Mouse (Mus musculus) lung, adult 2 months (tissue): ENCODE data around the gene Zranb1. TPM values are rescaled to one million over a fixed set of nuclear protein-coding genes. Genes with fewer than 3 reads are reported as not detected.

Experiments
- DNase-seq: peaks from one replicate; pipeline ENCODE4 v3.0.0; 2022
- H3K4me1 ChIP-seq: fragments of 200-500 bp; 2 replicates; pipeline ENCODE4 v1.6.1; 2011; ENCODE audit warnings: low read length; ENCODE audit not compliant: control insufficient read depth, insufficient read depth
- H3K4me3 ChIP-seq: fragments of 200-500 bp; replicated peaks from 2 replicates; pipeline ENCODE3; 2011; ENCODE audit warnings: low read depth, mild to moderate bottlenecking, control low read depth, low read length; ENCODE audit errors: extremely low read depth
- CTCF ChIP-seq: fragments of 200-500 bp; IDR thresholded peaks from 2 replicates; pipeline ENCODE4 v1.5.1; 2011; ENCODE audit warnings: mild to moderate bottlenecking, low read length, control low read depth; ENCODE audit not compliant: insufficient read depth
- POLR2A ChIP-seq: fragments of 200-500 bp; IDR thresholded peaks from 2 replicates; pipeline ENCODE4 v1.6.1; 2011; ENCODE audit warnings: low read depth, mild to moderate bottlenecking, control low read depth, low read length, borderline replicate concordance; ENCODE audit errors: extremely low read depth
- WGBS: fragments of 180-500 bp; shearing (Covaris S2); methylation state at CpG from one replicate; pipeline ENCODE4 v1.1.7; 2018; 5-methylcytosine and 5-hydroxymethylcytosine counted together
- polyA plus RNA-seq: library from polyadenylated mRNA; depleted of rRNA; stranded (reverse); fragments of >200 nt; gene quantifications from 2 replicates; pipeline ENCODE4 v1.2.3, GENCODE M21; 2012

Gene Zranb1
- polyA plus RNA-seq, 1 experiment = 10.2 TPM

DNA sequence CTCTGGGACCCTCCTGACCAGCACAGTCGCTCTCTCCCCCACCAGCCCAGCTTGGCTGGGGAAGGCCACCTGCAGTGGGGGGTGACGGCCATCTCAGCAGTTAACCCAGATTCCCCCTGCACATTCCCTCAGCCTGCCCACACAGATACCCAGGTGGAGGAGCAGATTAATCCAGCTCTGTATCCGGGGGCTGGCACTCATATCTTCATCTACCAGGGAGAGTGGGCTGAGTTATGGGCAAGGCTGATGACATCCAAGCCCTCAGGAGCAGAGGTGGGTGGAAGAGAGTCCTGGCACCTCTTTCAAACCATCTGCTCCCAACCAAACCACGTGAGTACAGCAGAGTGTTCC is 38.7 kb upstream of the Zranb1 start:
- no peak overlapping the region for H3K4me3 ChIP-seq
- no peak for DNase-seq
- 71% methylated on average over 4 of the region's 4 CpGs for WGBS

DNA sequence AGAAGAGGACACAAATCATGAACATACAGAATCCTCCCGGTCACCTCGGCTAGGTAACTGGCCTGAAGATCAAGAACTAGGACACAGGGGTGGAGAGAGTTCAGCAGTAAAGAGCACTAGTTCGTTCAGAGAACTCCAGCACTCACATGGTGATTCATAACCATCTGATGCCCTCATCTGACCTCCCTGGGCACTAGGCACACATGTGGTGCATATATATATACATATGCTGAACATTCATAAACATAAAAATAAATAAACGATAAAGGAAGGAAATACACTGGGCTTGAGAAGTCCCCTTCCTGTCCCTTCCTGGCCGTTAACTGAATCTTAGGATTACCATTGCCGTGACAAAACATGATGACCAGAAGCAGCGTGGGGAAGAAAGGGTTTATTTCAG is 38.1 kb upstream of the Zranb1 start:
- 46% methylated on average over 7 of the region's 7 CpGs for WGBS
- Histone ChIP-seq H3K4me1 (peaks cover 7% of the 10 kb centered on the region), H3K4me3 (no peak overlapping the region)
- no peak for DNase-seq
- TF ChIP-seq POLR2A = no peak
- TF ChIP-seq CTCF = no peak

More for the DNA sequence above, 38.7 kb upstream of the Zranb1 start:
- peaks cover 12% of the 10 kb centered on the region for H3K4me1 ChIP-seq
- TF ChIP-seq CTCF = no peak
- TF ChIP-seq POLR2A = no peak

DNA sequence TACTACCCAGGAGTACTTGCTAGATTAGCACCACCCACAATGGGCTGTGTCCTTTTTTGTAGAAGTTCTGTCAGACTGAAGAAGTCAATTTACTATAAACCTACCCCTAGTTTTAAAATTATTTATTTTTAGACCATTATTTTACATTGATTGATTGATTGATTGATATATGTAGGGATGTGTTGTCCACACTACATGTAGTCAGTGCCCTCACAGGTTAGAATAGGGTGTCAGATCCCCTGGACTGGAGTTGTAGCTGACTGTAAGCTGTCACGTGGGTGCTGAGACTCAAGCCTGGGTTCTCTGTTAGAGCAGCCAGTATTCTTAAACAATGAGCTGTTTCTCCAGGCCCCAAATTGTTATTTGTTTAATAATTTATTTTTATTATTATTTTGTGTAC is 37.6 kb upstream of the Zranb1 start:
- WGBS = 90% methylated on average over 1 of the region's 1 CpGs
- DNase-seq = no peak
- Histone ChIP-seq H3K4me3 (no peak overlapping the region), H3K4me1 (peaks cover 7% of the 10 kb centered on the region; the same call in 1 of the 2 replicates)
- TF ChIP-seq CTCF (no peak), POLR2A (no peak)

DNA sequence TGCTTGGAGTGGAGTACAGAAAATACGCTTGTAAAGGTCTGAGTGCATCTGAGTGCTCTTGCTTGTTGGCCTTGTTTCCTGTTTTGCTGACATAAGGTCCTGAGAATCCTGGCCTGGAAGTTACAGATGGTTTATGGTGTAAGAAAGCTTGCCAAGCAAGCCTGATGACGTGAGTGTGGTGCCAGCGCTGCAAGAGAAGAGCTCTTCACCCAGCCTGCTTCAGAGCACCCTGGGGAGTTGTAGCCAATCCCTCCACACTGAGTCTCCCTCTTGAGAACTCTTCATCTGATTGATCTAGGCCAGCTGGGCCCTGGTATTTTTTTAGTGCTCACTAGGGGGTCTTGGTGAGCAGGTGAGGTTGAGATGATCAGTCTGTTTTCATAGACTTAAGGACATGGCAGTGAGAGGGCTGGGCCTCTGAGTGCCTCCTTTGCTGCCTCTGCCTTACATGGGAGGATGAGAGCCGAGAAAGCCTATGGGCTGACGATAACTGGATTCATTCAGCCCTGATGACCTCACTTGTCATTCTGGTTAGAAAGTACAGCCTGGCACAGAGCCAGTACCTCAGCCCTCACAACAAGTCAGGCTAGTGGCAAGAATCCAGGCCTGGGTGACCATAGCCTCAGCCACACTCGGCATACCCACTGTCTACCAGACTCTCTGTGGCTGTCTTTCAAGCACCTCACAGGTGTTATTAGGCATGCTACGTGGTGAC is 35.9 kb upstream of the Zranb1 start:
- peak; percentile 39 for DNase-seq
- peaks cover 7% of the 10 kb centered on the region; the same call in 1 of the 2 replicates for H3K4me1 ChIP-seq
- TF ChIP-seq CTCF = no peak
- no peak for TF ChIP-seq POLR2A
- WGBS = 35% methylated on average over 7 of the region's 7 CpGs
- no peak overlapping the region for H3K4me3 ChIP-seq

DNA sequence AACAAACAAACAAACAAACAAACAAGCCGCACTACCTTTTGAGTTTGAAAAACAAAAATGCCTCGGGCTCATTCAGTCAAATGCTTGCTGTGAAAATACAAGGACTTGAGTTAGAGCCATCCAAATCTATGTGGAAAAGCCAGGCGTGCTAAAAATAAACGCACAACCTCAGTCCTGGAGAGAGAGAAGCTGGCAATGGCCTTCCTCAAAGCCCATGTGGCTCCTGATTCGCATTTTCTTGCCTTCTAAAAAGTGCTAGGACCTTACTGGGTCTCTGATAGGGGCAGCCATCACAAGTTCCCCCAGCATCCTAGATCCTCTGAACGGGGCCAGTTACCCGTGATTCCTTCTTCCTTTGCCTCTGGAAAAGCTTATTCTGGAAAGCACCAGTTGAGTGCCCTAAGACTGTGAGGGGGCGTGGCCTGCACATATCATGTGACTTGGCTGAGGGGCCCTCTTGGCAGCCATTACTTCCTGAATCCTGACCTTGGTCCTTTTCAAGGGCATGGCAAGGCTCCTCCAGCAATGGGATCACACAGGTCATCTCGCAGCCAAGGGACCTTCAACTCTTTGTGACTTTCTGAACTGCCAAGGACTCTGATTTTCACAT is 34.6 kb upstream of the Zranb1 start:
- TF ChIP-seq POLR2A (no peak), CTCF (no peak)
- DNase-seq = no peak
- H3K4me3 ChIP-seq = no peak overlapping the region
- H3K4me1 ChIP-seq = peaks cover 7% of the 10 kb centered on the region; the same call in 1 of the 2 replicates
- 74% methylated on average over 9 of the region's 9 CpGs for WGBS

DNA sequence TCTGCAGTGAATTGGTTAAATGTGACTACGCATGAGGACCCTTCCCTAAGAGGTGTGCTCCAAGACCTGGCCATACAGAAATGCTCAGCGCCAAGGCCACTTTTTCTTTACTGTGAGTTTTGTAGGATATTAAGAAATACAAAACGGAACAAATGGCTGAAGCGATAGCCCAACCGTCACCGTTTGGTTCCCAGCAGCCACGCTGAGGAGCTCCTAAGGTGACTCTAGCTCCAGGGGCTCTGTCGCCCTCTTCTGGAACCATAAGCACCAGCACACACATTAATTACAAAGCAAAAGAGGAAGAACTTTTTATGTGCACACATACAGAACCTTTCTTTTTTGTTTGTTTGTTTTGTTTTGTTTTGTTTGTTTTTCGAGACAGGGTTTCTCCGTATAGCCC is 33.7 kb upstream of the Zranb1 start:
- DNase-seq = no peak
- WGBS = 92% methylated on average over 10 of the region's 10 CpGs
- Histone ChIP-seq H3K4me1 (peaks cover 5% of the 10 kb centered on the region; the same call in 1 of the 2 replicates), H3K4me3 (no peak overlapping the region)
- TF ChIP-seq POLR2A (no peak), CTCF (0 out of 2 replicates have a peak, but pooled peaks have one; percentile 1)

DNA sequence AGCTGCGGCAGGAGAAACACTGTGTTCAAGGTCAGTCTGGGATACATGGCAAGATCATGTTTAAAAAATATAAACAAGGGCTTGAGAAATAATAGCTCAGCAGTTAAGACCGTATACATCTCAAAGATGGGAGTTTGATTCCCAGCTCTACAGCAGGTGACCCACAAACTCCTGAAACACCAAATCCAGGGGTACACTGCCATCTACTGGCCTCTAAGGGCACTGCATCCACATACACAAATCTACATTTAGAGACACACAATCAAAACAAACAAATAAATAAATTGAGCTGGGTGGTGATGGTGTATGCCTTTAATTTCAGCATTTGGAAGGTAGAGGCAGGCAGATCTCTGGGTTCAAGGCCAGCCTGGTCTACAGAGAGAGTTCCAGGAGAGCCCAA is 32.7 kb upstream of the Zranb1 start:
- WGBS = 91% methylated on average over 2 of the region's 2 CpGs
- no peak overlapping the region for H3K4me3 ChIP-seq
- H3K4me1 ChIP-seq = no peaks in the 10 kb centered on the region
- TF ChIP-seq POLR2A (no peak), CTCF (peak; percentile 38)
- no peak for DNase-seq

DNA sequence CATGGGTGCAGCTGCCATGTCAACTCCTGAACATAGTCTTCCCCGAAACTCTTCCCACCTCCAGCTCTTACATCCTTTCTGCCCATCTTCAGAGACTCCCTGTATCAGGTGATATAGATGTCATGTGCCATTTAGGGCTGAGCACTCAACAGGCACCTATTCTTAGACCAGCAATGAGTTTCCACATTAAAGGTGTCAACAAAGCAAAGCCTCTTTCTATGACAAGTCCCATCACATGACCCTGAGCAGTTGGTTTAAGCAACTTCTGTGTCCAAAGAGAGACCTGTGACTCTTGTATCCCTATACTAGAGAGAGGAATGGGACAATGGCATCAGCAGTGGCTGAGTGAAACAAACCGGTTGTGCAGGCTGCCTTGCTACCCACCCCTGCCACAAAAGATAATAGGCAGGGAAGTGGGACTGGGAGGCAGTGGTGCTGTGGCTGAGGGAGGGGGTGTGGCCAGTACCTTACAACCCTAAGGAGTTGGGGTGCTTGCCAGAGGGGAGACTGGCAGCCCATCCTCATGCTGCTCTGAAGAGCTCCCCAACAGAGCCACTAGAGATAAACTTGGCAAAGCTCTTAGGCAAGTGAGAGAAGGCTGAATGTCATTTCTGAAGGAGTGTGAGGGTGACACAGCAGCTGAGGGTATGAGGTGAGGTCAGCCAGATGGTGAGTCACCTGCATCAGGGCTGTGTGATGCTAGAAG is 30.0 kb upstream of the Zranb1 start:
- DNase-seq = no peak
- Histone ChIP-seq H3K4me3 (no peak overlapping the region), H3K4me1 (no peaks in the 10 kb centered on the region)
- WGBS = 57% methylated on average over 2 of the region's 2 CpGs
- TF ChIP-seq POLR2A (no peak), CTCF (no peak)

DNA sequence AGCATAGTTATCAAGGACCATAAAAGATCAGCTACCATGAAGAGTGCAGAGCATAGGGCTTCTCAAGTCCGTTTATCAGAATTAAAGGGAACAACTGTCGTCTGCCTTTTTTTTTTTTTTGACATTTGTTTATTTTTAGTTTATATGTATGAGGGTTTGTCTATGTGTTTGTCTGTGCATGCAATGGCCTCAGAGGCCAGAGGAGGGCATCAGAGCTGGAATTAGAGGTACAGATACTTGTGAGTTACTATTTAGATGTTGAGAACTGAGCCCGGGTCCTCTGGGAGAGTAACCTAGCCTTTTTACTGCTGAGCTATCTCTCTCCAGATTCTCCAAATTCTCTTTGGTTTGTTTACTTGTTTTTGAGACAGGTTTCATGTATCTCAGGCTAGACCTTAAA is 27.1 kb upstream of the Zranb1 start:
- WGBS = 64% methylated on average over 3 of the region's 3 CpGs
- no peak for DNase-seq
- no peak for TF ChIP-seq CTCF
- TF ChIP-seq POLR2A = no peak
- no peak overlapping the region for H3K4me3 ChIP-seq
- no peaks in the 10 kb centered on the region for H3K4me1 ChIP-seq

DNA sequence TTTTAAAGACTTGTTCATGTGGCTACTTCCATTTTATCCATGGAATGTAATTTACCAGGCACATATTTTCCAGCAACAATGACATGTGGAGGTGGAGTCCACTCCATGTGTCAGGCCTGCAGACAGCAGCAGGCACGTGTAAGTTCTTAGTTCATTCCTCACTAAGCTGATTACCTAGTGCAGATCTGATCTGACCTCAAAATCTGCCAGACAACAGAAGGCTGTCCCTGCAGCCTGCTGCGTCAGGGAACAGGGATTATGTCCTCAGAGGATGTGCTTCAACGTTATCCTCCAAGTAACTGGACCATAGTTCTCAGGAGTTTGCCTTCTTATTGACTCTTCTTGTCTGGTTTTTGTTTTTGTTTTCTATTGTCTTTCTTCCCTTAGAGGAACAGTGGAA is 9.0 kb upstream of the Zranb1 start:
- Histone ChIP-seq H3K4me3 (no peak overlapping the region), H3K4me1 (no peaks in the 10 kb centered on the region)
- 50% methylated on average over 3 of the region's 3 CpGs for WGBS
- TF ChIP-seq POLR2A = no peak
- no peak for TF ChIP-seq CTCF
- DNase-seq = no peak
